Mouse (Mus musculus) megakaryocyte, embryonic 14.5 days (primary cell): ENCODE measurements around the gene Rnf182.

Experiments
- FLI1 ChIP-seq: IDR thresholded peaks from 2 replicates; pipeline ENCODE4 v1.6.1; 2012; ENCODE audit warnings: low read length, inconsistent platforms, mixed read lengths
- GATA1 ChIP-seq: IDR thresholded peaks from 3 replicates; pipeline ENCODE4 v1.6.1; 2012; ENCODE audit warnings: mixed read lengths, low read length, inconsistent platforms, borderline replicate concordance

DNA sequence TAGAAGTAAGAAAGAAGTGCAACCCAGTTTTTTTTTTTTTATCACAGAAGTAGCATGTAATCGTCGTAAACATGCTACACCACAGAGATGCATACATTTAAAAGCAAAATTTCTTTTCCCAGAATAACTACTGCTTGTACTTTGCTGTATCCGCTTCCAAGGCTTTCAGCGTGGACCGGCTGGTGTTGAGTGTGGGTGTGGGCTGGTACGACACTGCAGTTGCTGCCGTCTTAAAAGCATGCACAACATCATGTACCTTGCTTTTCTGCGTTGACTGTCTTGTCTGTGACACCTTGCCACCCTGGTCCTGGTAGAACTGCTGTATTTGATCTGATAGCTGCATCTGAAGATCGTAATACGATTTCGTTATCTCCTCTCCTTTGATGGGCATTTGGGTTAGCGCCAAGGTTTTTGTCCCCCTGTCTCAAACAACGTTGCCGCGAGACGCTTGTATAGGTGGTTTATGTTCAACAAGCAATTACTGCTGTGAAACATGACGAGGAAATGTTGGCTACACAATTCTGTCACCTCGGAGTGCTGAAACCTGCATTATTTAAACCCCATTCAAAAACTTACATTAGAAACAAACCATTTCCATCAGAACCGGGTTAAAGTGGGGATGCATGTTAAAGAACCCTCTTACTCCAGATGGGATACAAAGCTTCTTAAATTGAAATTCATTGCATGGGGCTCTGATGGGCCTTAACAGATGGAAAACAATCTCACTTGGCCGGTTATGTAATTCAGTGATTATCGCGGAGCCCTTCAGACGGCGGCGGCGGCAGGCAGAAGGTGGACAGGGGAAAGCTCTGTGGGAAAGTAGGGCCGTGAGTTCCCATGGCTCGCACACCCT is 23.5 kb upstream of the Rnf182 start:
- TF ChIP-seq GATA1 (no peak), FLI1 (no peak)
